Mouse (Mus musculus): ENCODE data around the gene Ccdc93. TPM values are rescaled to one million over a fixed set of nuclear protein-coding genes. Genes with fewer than 3 reads are reported as not detected.

Gene Ccdc93
- total RNA-seq (2023) = 34.5 to 39.6 TPM (median 37.0 TPM) in 4 replicates

DNA sequence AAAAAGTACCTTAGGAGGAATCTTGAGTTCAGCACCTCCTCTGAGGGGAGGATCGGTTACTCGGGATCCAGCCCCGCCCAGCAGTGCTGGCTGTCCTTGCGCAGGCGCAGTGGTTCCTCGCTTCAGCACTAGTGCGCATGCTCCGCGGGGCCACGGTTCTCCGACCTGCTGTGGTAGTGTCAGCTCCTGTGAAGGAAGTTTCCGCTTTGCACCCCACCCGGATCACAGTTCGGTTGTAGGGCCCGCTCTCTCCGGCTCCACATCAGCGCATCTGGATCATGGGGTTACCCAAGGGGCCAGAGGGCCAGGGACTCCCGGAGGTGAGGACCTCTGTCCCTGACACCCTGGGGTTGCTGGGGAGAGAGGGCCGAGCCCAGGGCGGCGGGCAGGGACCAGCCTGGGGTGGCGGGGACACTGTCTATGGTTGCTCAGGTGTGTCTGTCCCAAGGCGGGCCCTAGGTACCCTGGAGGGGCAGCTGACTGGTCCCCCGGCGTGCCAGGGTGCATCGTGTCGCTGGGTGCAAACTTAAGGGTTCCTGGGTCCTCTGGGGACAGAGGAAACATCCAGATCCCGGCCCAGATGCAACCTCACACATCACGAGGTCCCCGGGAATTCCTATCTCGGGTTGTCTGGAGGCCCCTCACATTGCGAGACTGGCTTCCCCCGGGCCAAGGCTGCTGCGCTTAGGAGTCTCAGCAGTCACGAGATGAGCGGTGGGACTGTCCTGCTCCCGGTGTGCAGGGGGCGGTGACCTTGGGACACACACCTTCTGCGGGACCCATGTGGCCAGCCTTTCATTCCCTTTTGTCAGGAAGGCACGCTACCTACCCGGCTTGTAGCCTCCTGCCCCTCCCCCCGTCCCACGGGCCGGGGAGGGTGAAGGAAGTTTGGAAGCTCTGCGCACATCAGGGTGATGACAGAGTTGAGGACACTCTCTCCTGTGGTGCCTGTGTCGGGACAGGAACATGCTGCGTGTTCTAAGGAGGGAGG is at the start of gene Ccdc93:
Gene Ccdc93 (plus strand): TSS at position 112 of the 991 bp plus-strand sequence.

DNA sequence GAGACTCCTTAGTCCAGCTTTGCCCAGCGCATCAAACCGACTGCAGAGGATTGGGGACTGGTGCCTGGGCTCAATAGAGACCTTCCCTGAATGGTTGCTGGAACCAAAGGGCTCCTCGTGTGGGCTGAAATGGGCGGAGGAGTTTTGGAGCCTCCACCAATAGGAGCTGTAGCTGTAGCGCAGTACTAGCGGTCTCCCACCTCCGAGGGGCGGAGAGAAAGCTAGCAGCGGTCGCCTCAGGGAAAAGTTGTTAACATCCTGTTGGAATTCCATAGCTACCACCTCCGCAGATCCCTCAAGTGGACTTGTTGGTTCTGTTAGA is 97.5 kb downstream of the Ccdc93 start, which contains the start of gene Htr5b:
Gene Htr5b (minus strand): TSS at position 67 of the 322 bp plus-strand sequence.

Other genes with a start within 250 kb of the Ccdc93 start
- 15.9 to 33.8 TPM (median 20.8 TPM) in 4 replicates for gene Insig2, start 98.5 kb upstream of the Ccdc93 start, total RNA-seq (2023)
- not detected in 4 replicates for gene Htr5b, start 97.4 kb downstream of the Ccdc93 start, total RNA-seq (2023)
- gene Ddx18, start 136.9 kb downstream of the Ccdc93 start, total RNA-seq (2023) = 70.5 to 101 TPM (median 82.4 TPM) in 4 replicates

Measured in B cell, adult 62 days (primary cell).